Mouse (Mus musculus): ENCODE results near the gene Snd1.

Snd1 gene

DNA sequence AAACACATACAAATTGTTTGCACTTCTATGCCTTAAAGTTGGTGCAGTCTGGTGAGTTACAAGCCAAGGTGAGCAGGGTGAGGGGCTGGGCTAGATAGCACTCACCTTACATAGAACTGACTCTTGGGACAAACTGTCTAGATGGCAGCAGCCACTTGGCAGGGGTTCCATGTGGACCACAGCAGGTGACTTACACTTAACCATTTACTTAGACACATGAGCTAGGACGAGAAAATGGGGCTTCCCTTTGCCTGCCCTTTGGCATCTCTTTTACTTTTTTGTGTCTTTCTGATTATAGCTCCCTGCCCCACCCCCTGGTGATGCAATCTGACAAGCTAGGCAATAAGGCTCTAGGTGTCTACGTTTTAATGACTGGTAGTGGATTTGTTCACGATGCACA lies 274.3 kb downstream of the Snd1 start:
- DNase-seq (ENCODE audit: low spot score in 2 of 2), result no peak

DNA sequence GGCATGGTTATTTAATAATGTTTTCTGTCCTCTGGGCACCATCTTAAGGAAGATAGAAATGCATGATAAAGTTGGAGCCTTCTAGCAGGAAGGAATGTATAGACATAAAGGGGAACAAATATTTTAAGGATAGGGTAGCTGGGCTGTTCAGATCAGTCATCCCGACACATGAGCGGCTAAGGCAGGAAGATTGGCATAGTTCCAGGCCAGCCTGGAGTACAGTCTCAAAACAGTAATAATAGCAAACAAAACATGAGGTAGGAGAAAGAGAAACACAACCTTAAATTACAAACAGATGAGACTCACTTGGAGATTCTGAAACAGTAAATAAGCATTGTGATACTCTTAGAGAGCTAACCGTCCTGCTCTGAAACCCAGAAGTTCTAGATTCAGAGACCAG lies 276.2 kb downstream of the Snd1 start:
- DNase-seq (ENCODE audit: low spot score in 2 of 2), result no peak

DNA sequence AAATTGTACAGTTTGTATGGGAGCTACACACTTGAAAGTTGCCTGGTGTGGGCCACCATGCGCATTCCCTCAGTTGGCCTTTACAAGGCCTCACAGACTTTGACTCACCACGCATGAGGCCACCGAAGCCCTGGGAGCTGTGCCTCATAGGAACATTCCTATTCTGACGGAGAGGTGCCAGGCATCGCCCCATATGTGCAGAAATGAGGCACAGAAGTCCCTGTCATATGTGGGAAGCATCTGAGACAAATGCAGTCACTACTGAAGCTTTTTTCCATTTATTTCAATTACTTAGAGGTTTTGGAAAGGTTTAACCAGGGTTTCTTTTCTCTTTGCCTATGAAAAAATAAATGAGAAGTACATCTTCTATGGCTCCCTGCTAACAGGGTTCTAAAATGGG lies 278.3 kb downstream of the Snd1 start:
- no peak for DNase-seq (ENCODE audit: low spot score in 2 of 2)

DNA sequence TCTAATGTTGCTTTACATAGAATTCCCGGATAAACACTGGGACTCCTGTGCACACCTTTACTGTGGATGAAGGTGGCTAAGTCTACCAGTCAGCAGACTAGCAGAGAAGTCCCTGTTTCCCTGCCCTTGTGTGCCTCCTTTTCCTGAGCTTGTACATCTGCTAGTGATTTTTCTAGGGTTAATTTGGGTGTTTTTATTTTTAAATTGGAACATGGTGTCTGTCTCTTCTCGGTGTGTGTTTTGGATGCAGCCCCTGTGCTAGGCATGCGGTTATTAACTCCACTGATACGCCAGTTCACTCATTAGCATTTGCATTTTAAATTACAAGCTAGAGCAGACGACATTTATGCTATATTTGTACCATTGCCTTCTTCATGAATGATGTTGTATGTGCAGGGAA lies 278.7 kb downstream of the Snd1 start:
- no peak for DNase-seq (ENCODE audit: low spot score in 2 of 2)

DNA sequence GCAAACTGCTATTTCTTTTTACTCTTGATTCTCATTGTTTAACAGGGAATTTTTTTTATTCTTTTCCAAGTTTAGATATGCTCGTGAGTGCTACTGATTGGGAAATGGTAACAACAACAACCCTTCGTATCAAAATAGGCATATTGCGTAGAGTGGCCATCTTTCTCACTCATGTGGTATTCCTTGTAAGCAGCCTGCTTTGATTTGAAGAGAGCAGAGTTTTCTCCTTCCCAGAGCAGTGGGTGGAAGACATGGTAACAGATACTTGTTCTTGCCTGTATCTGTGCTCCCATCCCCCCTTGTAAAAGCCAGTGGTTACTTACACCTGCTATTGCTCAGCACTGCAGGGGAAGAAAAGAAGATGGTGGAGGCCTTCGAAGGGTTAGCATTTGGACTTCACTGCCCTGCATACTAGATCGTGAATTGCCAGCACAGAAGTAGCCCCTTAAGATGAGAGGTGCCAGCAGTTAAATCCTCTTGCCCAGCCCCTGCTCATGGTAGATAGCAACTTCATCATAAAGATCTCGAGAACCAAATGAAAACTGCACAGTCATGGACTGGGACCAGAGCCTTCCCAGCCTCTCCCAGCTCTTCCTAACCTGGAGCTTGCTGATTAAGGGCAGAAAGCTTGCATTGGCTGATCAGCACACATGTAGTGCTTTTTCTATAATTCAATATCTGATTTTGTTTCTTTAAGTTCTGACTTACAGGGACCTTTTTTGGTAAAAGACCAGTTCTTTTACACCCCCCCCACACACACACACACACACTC lies 279.4 kb downstream of the Snd1 start:
- DNase-seq (ENCODE audit: low spot score in 2 of 2), result no peak

DNA sequence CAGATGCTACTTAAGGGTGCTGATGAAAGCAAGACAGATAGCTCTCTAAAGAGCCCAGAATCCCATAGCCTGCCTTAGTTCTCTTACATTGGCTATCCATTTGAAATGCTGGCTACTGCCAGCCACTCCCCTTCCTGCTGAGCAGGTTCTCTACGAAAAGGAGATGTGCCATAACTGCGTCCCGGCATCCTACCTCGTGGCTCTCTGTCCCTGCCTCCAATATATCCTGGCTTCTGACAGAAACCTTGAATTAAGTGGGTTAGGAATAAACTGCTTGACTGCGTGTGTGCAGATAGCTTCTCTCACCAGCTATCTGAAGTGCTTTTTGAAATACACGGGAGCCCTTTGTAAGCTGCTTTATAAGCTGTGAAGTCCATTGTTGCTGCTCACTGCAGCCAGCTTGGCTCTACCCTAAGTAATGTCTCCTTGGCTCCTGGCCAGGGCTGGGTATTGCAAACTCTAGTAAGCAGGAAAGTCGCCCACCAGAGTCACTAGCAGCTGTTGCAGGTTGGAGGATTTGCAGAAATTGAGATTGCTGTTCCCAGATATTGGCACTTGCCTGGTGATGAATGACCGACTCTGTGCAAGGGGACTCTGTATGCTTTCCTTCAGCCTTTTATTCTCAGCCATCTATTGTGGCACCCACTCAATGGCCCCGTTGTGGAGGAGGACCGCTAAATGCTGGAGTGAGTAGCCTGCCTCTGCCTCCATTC lies 281.5 kb downstream of the Snd1 start:
- no peak for DNase-seq (ENCODE audit: low spot score in 2 of 2)

DNA sequence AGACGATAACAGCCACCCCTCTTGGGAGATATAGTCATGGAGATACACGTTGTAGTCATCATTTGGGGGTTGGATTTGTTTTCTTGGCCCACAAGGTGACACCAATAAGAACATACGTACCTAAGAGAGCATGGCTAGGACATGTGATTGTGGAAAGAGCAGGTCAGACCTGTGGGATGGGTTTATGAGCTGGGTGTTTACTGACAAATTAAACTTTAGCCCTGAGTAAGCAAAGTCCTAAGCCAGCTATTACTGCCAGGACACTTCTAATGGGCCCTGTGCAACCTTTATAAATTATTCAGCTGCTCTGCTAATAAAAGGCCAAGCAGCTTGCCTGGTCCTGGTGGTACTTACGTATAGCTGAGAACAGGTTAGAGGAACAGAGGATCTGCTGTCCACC lies 283.4 kb downstream of the Snd1 start:
- no peak for DNase-seq (ENCODE audit: low spot score in 2 of 2)

DNA sequence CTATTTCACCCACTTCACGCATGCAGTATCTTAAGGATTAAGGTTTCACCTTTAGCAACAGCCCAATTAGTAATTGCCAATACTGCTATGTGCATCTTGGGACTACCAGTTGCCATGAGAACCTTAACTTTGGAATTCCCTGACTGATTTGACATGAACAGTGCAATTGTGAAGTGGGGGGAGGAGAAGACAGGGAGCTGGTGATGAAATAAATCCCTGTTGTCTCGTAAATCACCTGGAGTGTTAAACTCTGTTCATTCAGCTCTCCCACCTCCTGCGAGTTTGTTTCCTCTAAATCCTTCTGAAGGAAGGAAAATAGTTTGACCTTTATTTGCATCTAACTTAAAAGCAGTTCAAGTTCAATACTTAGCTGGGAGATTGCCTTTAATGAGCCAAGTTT lies 286.8 kb downstream of the Snd1 start:
- no peak for DNase-seq (ENCODE audit: low spot score in 2 of 2)

DNA sequence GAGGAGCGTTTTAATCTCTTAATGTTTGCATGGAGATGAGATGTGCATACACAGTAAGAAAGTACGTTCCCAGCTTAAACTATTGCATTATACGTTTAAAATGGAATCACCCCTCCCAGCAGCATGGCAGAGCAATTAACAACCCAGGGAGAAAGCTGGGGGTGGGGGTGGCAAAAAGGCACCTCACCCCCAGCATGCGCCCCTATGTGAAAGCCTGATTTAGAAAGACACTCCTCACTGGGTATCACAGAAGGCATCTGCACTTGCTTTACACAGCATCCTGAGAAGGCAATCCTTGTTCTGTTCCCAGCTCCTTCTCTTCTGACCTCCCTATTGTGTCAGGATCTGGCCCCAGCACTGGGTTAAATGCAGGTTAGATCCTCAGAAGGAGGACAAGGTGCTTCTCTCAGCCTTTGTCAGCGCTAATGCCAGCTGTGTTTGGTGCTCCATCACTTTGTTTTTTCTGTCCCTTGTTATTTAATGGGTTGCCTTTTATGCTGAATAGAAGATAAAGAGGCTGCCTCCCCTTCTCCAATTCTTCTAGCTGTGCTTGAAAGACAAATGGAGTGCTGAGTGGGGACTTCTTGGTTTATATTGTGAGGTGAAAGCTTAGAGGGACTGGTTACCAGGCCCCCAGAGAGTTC lies 287.3 kb downstream of the Snd1 start:
- DNase-seq (ENCODE audit: low spot score in 2 of 2), result no peak

DNA sequence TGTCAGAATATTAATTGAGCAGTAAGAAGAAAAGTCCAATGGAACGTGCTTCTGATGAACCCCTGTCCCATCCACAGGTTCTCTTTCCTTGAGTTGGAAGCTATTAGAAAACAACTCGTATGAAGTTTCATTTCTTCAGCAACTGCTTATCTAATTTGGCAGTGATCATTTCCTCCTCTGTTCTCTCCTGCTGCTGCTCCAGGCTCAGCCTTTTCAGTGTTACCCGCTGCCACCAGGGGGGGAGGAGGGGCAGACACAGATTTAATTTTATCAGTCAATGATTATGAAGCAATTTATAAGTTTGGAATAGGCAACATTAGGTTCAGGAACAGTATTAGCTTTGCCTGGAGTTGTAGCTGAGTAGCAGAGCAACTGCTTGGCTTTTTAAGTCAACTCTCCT lies 291.7 kb downstream of the Snd1 start:
- DNase-seq (ENCODE audit: low spot score in 2 of 2), result no peak

DNA sequence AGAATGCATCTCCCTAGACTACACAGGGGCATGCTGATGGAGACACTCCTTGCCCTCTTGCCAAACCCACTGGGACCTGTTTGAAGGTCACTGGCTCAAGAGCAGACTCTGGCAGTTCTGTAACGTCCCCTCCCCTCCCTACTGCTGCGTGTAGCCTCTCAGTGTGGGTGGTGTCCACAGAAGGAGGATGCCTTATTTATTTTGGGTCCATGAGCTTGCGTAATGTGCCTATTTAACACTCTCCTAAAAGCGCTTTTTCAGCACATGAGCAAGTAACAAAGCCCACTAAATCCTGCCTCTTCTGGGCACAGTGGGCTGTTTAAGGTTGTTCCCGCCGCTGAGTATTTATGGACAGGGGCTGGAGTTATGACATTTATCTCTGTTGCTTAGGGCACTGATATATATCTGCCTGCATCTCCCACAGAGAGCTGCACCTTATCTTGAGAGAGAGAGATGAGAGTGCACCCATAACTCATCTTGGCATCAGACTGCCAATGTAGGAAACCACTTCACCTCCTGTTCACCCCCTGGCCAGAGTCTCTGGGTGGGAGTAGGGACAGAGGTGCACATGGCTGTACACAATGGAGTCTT lies 293.0 kb downstream of the Snd1 start:
- DNase-seq (ENCODE audit: low spot score in 2 of 2), result no peak

DNA sequence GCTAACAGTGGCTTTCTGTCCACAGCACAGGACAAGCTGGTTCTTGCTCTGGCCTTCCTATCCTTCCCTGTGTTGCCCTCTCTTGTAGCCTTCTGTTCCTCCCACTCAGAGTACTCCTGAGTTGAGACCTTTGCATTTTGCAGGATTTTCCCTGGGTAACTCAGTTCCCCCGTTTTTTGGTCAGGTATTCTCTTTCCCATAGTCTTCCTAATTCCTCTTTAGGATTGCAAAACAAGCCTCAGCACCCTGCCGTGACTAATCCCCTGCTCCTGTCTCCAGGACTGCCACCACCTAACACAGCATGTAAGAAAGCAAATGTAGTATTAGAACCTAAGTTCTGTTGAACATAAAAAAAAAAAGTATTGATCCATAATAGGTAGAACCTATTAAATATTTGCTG lies 296.4 kb downstream of the Snd1 start:
- DNase-seq (ENCODE audit: low spot score in 2 of 2), result no peak

DNA sequence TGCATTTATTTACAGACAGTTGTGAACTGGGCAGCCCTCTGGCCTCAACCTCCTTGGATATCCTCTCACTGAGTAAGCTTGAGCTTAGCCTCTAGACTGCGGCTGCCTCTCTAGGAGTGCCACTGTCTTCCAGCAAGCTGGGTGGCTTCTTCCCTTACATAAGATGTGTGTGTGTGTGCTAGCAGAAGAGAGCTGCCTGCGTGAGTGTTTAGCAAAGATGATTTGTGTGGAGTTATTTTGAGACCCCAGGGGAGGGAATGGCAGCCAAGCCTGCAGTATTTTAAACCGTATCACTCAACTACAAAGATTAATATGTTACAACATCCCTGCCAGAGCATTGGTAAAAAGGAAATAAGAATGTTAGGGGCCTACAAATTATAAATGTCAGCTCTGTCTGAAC lies 306.8 kb downstream of the Snd1 start:
- no peak for DNase-seq (ENCODE audit: low spot score in 2 of 2)

DNA sequence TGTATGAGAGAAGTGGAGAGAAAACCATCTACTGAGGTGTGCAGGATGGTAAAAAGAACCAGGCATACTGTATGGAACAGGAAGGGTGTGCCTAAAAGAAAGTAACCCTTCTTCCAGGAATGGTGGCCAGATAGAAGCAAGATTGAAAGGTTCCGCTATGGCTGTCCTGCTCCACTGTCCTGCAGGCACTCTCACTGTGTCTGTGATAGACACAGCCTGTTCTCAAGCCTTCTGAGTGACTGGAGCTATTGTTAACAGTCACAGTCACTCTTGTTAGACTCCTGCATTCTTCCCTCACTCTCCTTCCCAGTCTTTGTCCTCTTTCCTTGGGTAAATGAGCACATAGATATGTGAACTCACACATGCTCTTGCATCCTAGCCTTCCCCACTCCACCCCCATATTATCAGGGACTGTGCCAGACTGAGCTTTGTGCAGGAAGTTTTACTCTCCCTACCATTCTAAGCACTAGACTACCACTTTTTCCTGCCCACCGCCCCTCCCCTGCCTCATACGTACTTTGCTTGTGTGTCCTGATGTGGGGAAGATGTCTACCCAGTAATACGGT lies 308.2 kb downstream of the Snd1 start:
- no peak for DNase-seq (ENCODE audit: low spot score in 2 of 2)

DNA sequence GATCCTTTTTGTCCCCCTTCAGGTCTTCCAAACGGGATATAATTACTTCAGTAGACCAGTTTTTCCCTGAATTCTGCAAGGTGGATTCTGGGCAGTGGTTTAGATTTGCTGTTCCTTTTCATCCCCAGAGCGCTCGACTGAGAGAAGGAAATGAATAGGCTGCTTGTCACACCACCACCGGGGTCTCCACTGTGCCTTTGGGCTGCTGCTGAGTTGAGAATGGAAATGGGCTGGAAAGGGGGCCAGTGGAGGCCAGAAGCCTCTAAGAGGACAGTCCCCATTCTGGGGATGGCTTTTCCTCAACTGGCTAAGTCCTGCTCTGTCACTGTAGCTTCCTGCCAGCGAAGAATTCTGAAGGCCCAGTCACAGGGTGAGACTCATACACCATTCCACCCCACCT lies 309.0 kb downstream of the Snd1 start:
- DNase-seq (ENCODE audit: low spot score in 2 of 2), result no peak

DNA sequence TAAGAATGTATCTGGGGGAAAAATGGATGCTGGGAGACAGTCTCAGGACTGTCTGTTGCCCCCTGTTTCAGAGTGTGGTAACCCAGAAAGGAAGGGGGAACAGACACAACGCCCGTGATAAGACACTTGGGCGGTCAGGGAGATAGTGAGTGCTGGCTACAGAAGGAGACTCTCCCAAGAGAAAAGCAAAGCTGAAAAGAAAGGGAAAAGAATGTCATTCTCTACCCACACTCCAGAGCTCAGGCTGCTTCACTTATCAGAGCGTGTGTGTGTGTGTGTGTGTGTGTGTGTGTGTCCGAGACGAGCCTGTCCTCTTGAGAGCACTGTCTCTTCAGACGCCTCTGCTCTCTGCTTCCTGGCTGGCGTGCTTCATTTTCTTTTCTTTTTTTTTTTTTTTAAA lies 310.8 kb downstream of the Snd1 start:
- DNase-seq (ENCODE audit: low spot score in 2 of 2), result no peak

DNA sequence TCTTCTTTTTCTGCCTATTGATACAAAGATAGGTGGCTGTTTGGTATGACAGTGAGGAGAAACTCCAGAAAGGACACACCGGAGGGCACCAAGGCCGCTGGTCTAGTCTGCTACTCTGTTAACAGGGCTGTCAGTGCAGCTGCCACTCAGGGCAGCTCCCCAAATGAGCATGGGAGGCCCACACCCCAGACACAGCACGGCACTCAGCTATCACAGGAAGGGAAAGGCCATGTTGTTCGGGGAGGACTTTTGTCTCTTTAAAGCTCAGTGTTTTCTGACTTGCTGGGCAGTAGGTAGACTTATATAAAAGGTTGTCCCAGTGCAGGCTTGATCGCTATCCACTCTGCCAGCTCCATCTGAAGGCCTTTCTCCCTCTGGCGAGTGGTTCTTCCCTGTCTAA lies 312.2 kb downstream of the Snd1 start:
- no peak for DNase-seq (ENCODE audit: low spot score in 2 of 2)

DNA sequence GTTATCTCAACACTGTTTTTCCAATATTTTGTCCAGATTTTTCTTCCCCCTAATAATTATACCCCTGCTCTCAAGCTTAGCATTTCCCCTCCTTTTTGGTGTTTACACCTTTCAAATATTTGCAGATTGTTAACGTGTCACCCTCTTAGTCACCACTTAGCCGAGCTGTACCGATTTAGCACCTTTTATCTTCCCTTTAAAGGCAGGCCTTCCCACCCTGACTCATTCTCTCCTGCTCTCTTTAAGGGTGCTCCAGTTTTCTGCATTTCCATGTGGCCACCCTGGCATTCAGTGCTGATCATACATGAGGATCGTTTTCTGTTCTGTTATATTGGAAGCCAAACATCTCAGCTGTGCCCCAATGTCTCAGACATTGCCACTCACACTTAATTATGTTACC lies 314.7 kb downstream of the Snd1 start:
- DNase-seq (ENCODE audit: low spot score in 2 of 2), result no peak

DNA sequence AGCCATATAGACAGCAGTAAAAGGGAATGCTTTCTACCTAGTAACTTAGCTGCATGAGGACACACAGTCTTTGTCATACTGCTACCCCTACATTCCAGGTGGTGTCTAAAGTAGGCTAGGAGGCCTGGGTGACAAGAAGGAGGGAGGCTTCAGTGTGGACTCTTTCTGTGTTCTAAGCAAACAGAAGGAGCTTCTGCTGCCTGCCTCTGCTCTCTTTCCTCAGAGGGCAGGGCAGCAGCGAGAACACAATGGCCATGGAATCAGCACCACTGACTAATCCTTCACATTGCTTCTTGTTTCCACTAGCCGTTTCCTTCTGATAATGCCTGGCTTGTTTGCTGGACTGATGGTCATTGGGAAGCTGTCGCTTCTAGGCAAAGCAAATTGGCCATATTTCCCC lies 316.2 kb downstream of the Snd1 start:
- no peak for DNase-seq (ENCODE audit: low spot score in 2 of 2)

DNA sequence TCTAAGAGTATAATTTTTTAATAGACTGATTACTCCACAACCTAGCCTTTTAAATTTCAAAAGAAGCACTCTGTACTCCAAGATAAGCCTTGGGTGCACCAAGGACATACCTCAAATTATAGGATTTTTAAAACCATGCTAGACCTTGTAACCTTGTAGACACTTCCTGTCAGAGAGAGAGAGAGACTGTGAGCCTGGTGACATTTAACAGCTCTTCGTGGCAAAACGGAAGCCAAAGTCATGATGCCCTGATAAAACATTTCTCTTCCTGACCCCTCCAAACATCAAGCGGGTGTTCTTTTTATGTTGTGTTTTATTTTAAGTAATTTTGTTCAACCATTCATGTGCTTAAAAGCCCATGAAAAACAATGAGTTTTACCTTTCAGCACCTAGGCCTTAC lies 316.9 kb downstream of the Snd1 start:
- no peak for DNase-seq (ENCODE audit: low spot score in 2 of 2)

DNA sequence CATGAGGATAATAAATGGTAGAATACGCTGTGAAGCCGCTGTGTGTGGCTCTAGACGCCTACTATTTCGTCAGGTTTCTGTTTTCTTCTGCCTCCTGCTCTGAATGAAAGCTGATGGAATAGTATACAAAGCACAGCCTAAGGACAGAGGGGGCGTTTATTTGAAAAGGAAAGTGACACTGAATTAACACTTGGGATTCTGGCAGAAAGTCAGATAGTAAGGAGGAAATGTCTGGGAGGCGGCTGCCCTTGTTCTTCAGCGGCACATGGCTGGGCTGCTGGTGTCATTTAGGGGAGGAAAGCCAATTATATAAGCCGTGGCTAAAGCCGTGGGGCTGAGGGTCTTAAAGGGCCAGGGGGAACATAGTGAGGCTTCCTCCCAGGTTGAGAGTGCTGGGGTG lies 320.4 kb downstream of the Snd1 start:
- DNase-seq (ENCODE audit: low spot score in 2 of 2), result no peak

DNA sequence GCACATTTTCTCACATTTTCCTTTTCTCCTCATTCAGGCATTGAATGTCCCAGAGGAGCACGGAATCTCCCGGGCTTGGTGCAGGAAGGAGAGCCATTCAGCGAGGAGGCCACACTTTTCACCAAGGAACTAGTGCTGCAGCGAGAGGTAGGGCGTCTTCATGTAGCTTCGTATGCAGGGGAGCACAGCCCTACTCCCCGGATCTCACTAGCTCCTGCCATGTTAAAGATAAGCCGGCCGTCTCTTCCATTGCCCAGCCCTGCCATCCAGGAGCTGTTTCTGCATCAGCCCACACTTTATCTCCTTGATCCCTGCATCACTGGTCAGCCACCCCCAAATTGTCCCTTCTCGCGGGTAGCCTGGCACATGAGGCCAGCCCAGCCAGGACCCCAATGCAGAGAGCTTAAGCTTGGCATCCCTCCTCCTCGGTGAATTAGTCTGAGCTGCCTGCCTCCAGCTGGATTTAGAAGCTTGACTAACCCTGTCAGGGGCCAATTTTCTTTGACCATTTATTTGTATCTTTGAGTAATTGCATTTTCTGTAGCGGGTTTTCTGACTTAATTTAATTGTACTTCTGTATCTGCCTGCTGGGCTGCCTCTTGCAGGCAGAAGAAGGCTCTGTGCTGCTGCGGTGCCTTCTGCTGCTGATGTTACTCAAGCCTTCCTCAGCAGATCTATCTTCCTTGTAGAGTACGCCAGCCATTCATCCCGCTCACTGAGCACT lies 321.0 kb downstream of the Snd1 start:
- no peak for DNase-seq (ENCODE audit: low spot score in 2 of 2)

Measured in spleen, postnatal 14 days (tissue).